ENCODE assay signal across 16 mouse cellular contexts in genomic region chr6:55332100-55332772, GRCm38 (mm10). TPM values are rescaled to one million over a fixed set of nuclear protein-coding genes. Genes with fewer than 3 reads are reported as not detected.
DNase-seq lines count a peak whose midpoint lies in the region; ATAC-seq and TF ChIP-seq lines count a peak whose summit lies in the region.
"Had no signal": no experiment of that assay in that cellular context is flagged by ENCODE, and none has a peak within 500 bp of the region (broad histone marks: within the 10 kb centered on the region; RNA-seq: fewer than 3 reads in every experiment).

No protein-coding gene starts in this region.

- DNase-seq in stomach, postnatal 0 days (ENCODE audit: low spot score): no peak
- DNase-seq in liver, embryonic 11.5 days (ENCODE audit: low spot score): no peak
- DNase-seq: adrenal gland, adult 2 months; cerebellum, postnatal 14 days; kidney, postnatal 36 days had no signal

- H3K27ac ChIP-seq in hindbrain, embryonic 15.5 days (replicated peaks): no peak overlapping the region
- H3K27ac ChIP-seq in hindbrain, embryonic 12.5 days: no peak overlapping the region
- 0 out of 2 replicates have a peak overlapping the region, but pooled peaks have one; percentile 22 for H3K27ac ChIP-seq in stomach, embryonic 15.5 days
- H3K27ac ChIP-seq in stomach, postnatal 0 days (replicated peaks): no peak overlapping the region
- H3K27ac ChIP-seq in forebrain, embryonic 16.5 days (ENCODE audit: low read length): no peak overlapping the region
- no peak overlapping the region for H3K27ac ChIP-seq in liver, embryonic 11.5 days (ENCODE audit: low read depth, low read length)
- H3K27ac ChIP-seq: liver, embryonic 12.5 days had no signal

- no peak overlapping the region for H3K4me2 ChIP-seq in hindbrain, embryonic 15.5 days
- H3K4me2 ChIP-seq in hindbrain, embryonic 12.5 days (replicated peaks): no peak overlapping the region
- H3K4me2 ChIP-seq in stomach, embryonic 15.5 days: no peak overlapping the region
- no peak overlapping the region for H3K4me2 ChIP-seq in stomach, postnatal 0 days (replicated peaks; ENCODE audit: low read depth)
- H3K4me2 ChIP-seq in forebrain, embryonic 16.5 days (ENCODE audit: low read length): no peak overlapping the region
- no peak overlapping the region for H3K4me2 ChIP-seq in liver, embryonic 11.5 days
- H3K4me2 ChIP-seq: liver, embryonic 12.5 days had no signal

- H3K9me3 ChIP-seq in hindbrain, embryonic 15.5 days: no peaks in the 10 kb centered on the region
- H3K9me3 ChIP-seq in hindbrain, embryonic 12.5 days (replicated peaks): no peaks in the 10 kb centered on the region
- H3K9me3 ChIP-seq in stomach, embryonic 15.5 days: no peaks in the 10 kb centered on the region
- no peaks in the 10 kb centered on the region for H3K9me3 ChIP-seq in stomach, postnatal 0 days (ENCODE audit: control insufficient read depth, low read length)
- no peaks in the 10 kb centered on the region for H3K9me3 ChIP-seq in forebrain, embryonic 16.5 days (ENCODE audit: control insufficient read depth, low read length)
- no peaks in the 10 kb centered on the region for H3K9me3 ChIP-seq in liver, embryonic 11.5 days (ENCODE audit: control insufficient read depth, low read length)
- H3K9me3 ChIP-seq: liver, embryonic 12.5 days had no signal

- no peak overlapping the region for H3K4me3 ChIP-seq in hindbrain, embryonic 15.5 days
- no peak overlapping the region for H3K4me3 ChIP-seq in hindbrain, embryonic 12.5 days
- no peak overlapping the region for H3K4me3 ChIP-seq in stomach, embryonic 15.5 days (replicated peaks)
- H3K4me3 ChIP-seq in stomach, postnatal 0 days (ENCODE audit: low read depth, low read length): no peak overlapping the region
- no peak overlapping the region for H3K4me3 ChIP-seq in forebrain, embryonic 16.5 days (replicated peaks; ENCODE audit: low read length)
- H3K4me3 ChIP-seq in liver, embryonic 11.5 days (ENCODE audit: low read depth, low read length): no peak overlapping the region
- H3K4me3 ChIP-seq: liver, embryonic 12.5 days had no signal

- 0 out of 2 replicates have a peak, but pooled peaks have one; percentile 44 for ATAC-seq in hindbrain, embryonic 15.5 days (ENCODE audit: low FRiP score, low read depth)
- no peak for ATAC-seq in hindbrain, embryonic 12.5 days (ENCODE audit: low FRiP score)
- ATAC-seq in stomach, embryonic 15.5 days (ENCODE audit: insufficient read depth, low FRiP score, low read depth): no peak
- no peak for ATAC-seq in stomach, postnatal 0 days (ENCODE audit: low FRiP score, low TSS enrichment)
- peak; percentile 49 for ATAC-seq in forebrain, embryonic 16.5 days
- no peak for ATAC-seq in liver, embryonic 11.5 days (replicated peaks; ENCODE audit: low FRiP score)
- ATAC-seq in megakaryocyte progenitor cell, adult 5-6 weeks (replicated peaks; ENCODE audit: poor library complexity): no peak
- ATAC-seq: intestine, postnatal 0 days; liver, embryonic 12.5 days; Patski had no signal

- H3K36me3 ChIP-seq in hindbrain, embryonic 15.5 days: no peaks in the 10 kb centered on the region
- H3K36me3 ChIP-seq in hindbrain, embryonic 12.5 days: no peaks in the 10 kb centered on the region
- no peaks in the 10 kb centered on the region for H3K36me3 ChIP-seq in stomach, embryonic 15.5 days
- no peaks in the 10 kb centered on the region for H3K36me3 ChIP-seq in stomach, postnatal 0 days (ENCODE audit: control insufficient read depth, insufficient read depth, low read length)
- H3K36me3 ChIP-seq in forebrain, embryonic 16.5 days (ENCODE audit: control insufficient read depth, insufficient read depth): no peaks in the 10 kb centered on the region
- no peaks in the 10 kb centered on the region for H3K36me3 ChIP-seq in liver, embryonic 11.5 days (ENCODE audit: control insufficient read depth, insufficient read depth, low read length)
- H3K36me3 ChIP-seq: liver, embryonic 12.5 days had no signal

- no peaks in the 10 kb centered on the region for H3K27me3 ChIP-seq in hindbrain, embryonic 15.5 days
- H3K27me3 ChIP-seq in hindbrain, embryonic 12.5 days: no peaks in the 10 kb centered on the region
- no peaks in the 10 kb centered on the region for H3K27me3 ChIP-seq in stomach, embryonic 15.5 days (replicated peaks)
- H3K27me3 ChIP-seq in stomach, postnatal 0 days (ENCODE audit: control insufficient read depth, insufficient read depth, low read length): no peaks in the 10 kb centered on the region
- no peaks in the 10 kb centered on the region for H3K27me3 ChIP-seq in forebrain, embryonic 16.5 days (replicated peaks; ENCODE audit: control insufficient read depth, insufficient read depth, low read length)
- H3K27me3 ChIP-seq in liver, embryonic 11.5 days (replicated peaks; ENCODE audit: control insufficient read depth, insufficient read depth, low read length): no peaks in the 10 kb centered on the region
- H3K27me3 ChIP-seq: Patski had no signal

- TF ChIP-seq EP300 in stomach, postnatal 0 days (optimal IDR thresholded peaks at IDR 0.05): no peak

- WGBS in hindbrain, embryonic 15.5 days: 55% methylated on average over 5 of the region's 5 CpGs
- 53% methylated on average over 5 of the region's 5 CpGs for WGBS in hindbrain, embryonic 12.5 days
- WGBS in stomach, embryonic 15.5 days: 55% methylated on average over 5 of the region's 5 CpGs
- 51% methylated on average over 5 of the region's 5 CpGs for WGBS in stomach, postnatal 0 days
- 31% methylated on average over 5 of the region's 5 CpGs for WGBS in forebrain, embryonic 16.5 days
- WGBS in liver, embryonic 11.5 days: 63% methylated on average over 5 of the region's 5 CpGs

- TF ChIP-seq CTCF in stomach, postnatal 0 days (IDR thresholded peaks at IDR 0.05; ENCODE audit: low read depth): no peak

- no peak overlapping the region for H3K9ac ChIP-seq in hindbrain, embryonic 15.5 days
- no peak overlapping the region for H3K9ac ChIP-seq in hindbrain, embryonic 12.5 days
- no peak overlapping the region for H3K9ac ChIP-seq in stomach, embryonic 15.5 days
- H3K9ac ChIP-seq in stomach, postnatal 0 days (ENCODE audit: low read length): no peak overlapping the region
- no peak overlapping the region for H3K9ac ChIP-seq in forebrain, embryonic 16.5 days (replicated peaks; ENCODE audit: low read depth, low read length)
- no peak overlapping the region for H3K9ac ChIP-seq in liver, embryonic 11.5 days (ENCODE audit: low read depth, low read length)
- H3K9ac ChIP-seq: liver, embryonic 12.5 days had no signal

- H3K4me1 ChIP-seq in hindbrain, embryonic 15.5 days (replicated peaks): peaks cover 16% of the 10 kb centered on the region
- H3K4me1 ChIP-seq in hindbrain, embryonic 12.5 days: peaks cover 19% of the 10 kb centered on the region
- peaks cover 28% of the 10 kb centered on the region for H3K4me1 ChIP-seq in stomach, embryonic 15.5 days
- H3K4me1 ChIP-seq in stomach, postnatal 0 days (replicated peaks; ENCODE audit: control insufficient read depth, insufficient read depth): 0 out of 2 replicates have a peak, but pooled peaks cover 6% of the 10 kb centered on the region
- peaks cover 25% of the 10 kb centered on the region for H3K4me1 ChIP-seq in forebrain, embryonic 16.5 days (replicated peaks; ENCODE audit: control insufficient read depth, insufficient read depth, low read length)
- peaks cover 41% of the 10 kb centered on the region for H3K4me1 ChIP-seq in liver, embryonic 11.5 days (replicated peaks; ENCODE audit: control insufficient read depth, insufficient read depth, low read length)

RNA-seq across cellular contexts. Expression of gene Aqp1, which starts 4.0 kb away (rescaled TPM):
- polyA plus RNA-seq in hindbrain, embryonic 15.5 days (2015; fragmentation: Nextera tagmentation; extraction: Ambion mirVana): 17.5 and 21.7 TPM in 2 replicates
- 11.9 and 12.7 TPM in 2 replicates for polyA plus RNA-seq in hindbrain, embryonic 12.5 days (2016; fragmentation: Nextera tagmentation; extraction: Ambion mirVana)
- polyA plus RNA-seq in stomach, embryonic 15.5 days (2015; fragmentation: Nextera tagmentation; extraction: Ambion mirVana): 18.7 and 22.8 TPM in 2 replicates
- polyA plus RNA-seq in stomach, postnatal 0 days (2015; fragmentation: Nextera tagmentation; extraction: Ambion mirVana): 15.3 and 16.2 TPM in 2 replicates
- 6.4 and 9.0 TPM in 2 replicates for polyA plus RNA-seq in forebrain, embryonic 16.5 days (2015; fragmentation: Nextera tagmentation; extraction: Ambion mirVana)
- polyA plus RNA-seq in liver, embryonic 11.5 days (2014; fragmentation: Nextera tagmentation; extraction: Ambion mirVana): 6.1 and 8.0 TPM in 2 replicates
- total RNA-seq in megakaryocyte progenitor cell, adult 5-6 weeks (2015): 15.4 and 24.8 TPM in 2 replicates
- 29.3 and 51.0 TPM in 2 replicates for total RNA-seq in megakaryocyte progenitor cell, adult 5-6 weeks (2017)
- total RNA-seq: CH12.LX had no signal

RNA-seq across cellular contexts. Expression of gene Ghrhr, which starts 43.9 kb away (rescaled TPM):
- not detected in 2 replicates for polyA plus RNA-seq in hindbrain, embryonic 15.5 days (2015; fragmentation: Nextera tagmentation; extraction: Ambion mirVana)
- polyA plus RNA-seq in hindbrain, embryonic 12.5 days (2016; fragmentation: Nextera tagmentation; extraction: Ambion mirVana): not detected in 2 replicates
- 0.15 TPM in 1 of 2 replicates, not detected in the other for polyA plus RNA-seq in stomach, embryonic 15.5 days (2015; fragmentation: Nextera tagmentation; extraction: Ambion mirVana)
- polyA plus RNA-seq in stomach, postnatal 0 days (2015; fragmentation: Nextera tagmentation; extraction: Ambion mirVana): not detected in 2 replicates
- not detected in 2 replicates for polyA plus RNA-seq in forebrain, embryonic 16.5 days (2015; fragmentation: Nextera tagmentation; extraction: Ambion mirVana)
- polyA plus RNA-seq in liver, embryonic 11.5 days (2014; fragmentation: Nextera tagmentation; extraction: Ambion mirVana): not detected in 2 replicates
- total RNA-seq in megakaryocyte progenitor cell, adult 5-6 weeks (2015): not detected in 2 replicates
- not detected in 2 replicates for total RNA-seq in megakaryocyte progenitor cell, adult 5-6 weeks (2017)
- total RNA-seq: adrenal gland, adult 2 months; CH12.LX had no signal
- polyA plus RNA-seq: adrenal gland, adult 2 months; heart, embryonic 14.5 days; intestine, postnatal 0 days; liver, embryonic 12.5 days; testis, adult 2 months had no signal

Comparison
In these comparisons a context has a peak if more than half of its experiments do, and no peak if none do; other contexts are left out.
1. ATAC-seq: peak in hindbrain, embryonic 15.5 days (single experiment) and forebrain, embryonic 16.5 days (single experiment); none in hindbrain, embryonic 12.5 days (single experiment), stomach, embryonic 15.5 days (single experiment), stomach, postnatal 0 days (single experiment), liver, embryonic 11.5 days (single experiment) and megakaryocyte progenitor cell, adult 5-6 weeks (single experiment).